Mouse (Mus musculus) hindbrain, embryonic 14.5 days (tissue): ENCODE data around the gene Galntl5. TPM values are rescaled to one million over a fixed set of nuclear protein-coding genes. Genes with fewer than 3 reads are reported as not detected.

ENCODE experiments used
- ATAC-seq: fragments of 200-750 bp; cut with Nextera tagmentation; 2 replicates; pipeline ENCODE4 v1.8.0; 2017; ENCODE audit warnings: moderate number of reproducible peaks, mild to moderate bottlenecking, moderate TSS enrichment, moderate library complexity; ENCODE audit not compliant: low FRiP score
- DNase-seq: peaks from one replicate; pipeline ENCODE4 v3.0.0-alpha.2; 2015; ENCODE audit warnings: low spot score
- H3K27ac ChIP-seq: fragments of 300-500 bp; sonication (generic); 2 replicates; pipeline ENCODE4 v1.5.1; 2014; ENCODE audit warnings: mild to moderate bottlenecking, moderate library complexity
- H3K27me3 ChIP-seq: fragments of 300-500 bp; sonication (generic); 2 replicates; pipeline ENCODE4 v1.6.1; 2014; ENCODE audit warnings: mild to moderate bottlenecking, low read length, mixed read lengths; ENCODE audit not compliant: control insufficient read depth, insufficient read depth
- H3K36me3 ChIP-seq: fragments of 300-500 bp; sonication (generic); replicated peaks from 2 replicates; pipeline ENCODE4 v1.6.1; 2014; ENCODE audit not compliant: control insufficient read depth, insufficient read depth
- H3K4me1 ChIP-seq: fragments of 300-500 bp; sonication (generic); replicated peaks from 2 replicates; pipeline ENCODE4 v1.6.1; 2014; ENCODE audit warnings: antibody characterized with exemption, low read length, mixed read lengths; ENCODE audit not compliant: control insufficient read depth, insufficient read depth
- H3K4me2 ChIP-seq: fragments of 300-500 bp; sonication (generic); replicated peaks from 2 replicates; pipeline ENCODE4 v1.6.1; 2014; ENCODE audit warnings: mild to moderate bottlenecking, moderate library complexity
- H3K4me3 ChIP-seq: fragments of 300-500 bp; sonication (generic); replicated peaks from 2 replicates; pipeline ENCODE4 v1.5.1; 2014; ENCODE audit warnings: mild to moderate bottlenecking, low read length
- H3K9ac ChIP-seq: fragments of 300-500 bp; sonication (generic); 2 replicates; pipeline ENCODE4 v1.6.1; 2014
- H3K9me3 ChIP-seq: fragments of 300-500 bp; sonication (generic); 2 replicates; pipeline ENCODE4 v1.6.1; 2016; ENCODE audit warnings: low read length; ENCODE audit not compliant: control insufficient read depth
- WGBS: fragments of 180-500 bp; shearing (Covaris S2); extraction: QIAGEN DNeasy Blood & Tissue Kit; methylation state at CpG from one replicate; pipeline ENCODE4 v1.1.7; 2014; 5-methylcytosine and 5-hydroxymethylcytosine counted together
- polyA plus RNA-seq: library from polyadenylated mRNA; unstranded; fragments of >200 nt; fragmentation: Nextera tagmentation; extraction: Ambion mirVana; gene quantifications from 2 replicates; pipeline ENCODE4 v1.2.1, GENCODE M21; 2014

Galntl5 gene
- polyA plus RNA-seq = not detected in 2 replicates

DNA sequence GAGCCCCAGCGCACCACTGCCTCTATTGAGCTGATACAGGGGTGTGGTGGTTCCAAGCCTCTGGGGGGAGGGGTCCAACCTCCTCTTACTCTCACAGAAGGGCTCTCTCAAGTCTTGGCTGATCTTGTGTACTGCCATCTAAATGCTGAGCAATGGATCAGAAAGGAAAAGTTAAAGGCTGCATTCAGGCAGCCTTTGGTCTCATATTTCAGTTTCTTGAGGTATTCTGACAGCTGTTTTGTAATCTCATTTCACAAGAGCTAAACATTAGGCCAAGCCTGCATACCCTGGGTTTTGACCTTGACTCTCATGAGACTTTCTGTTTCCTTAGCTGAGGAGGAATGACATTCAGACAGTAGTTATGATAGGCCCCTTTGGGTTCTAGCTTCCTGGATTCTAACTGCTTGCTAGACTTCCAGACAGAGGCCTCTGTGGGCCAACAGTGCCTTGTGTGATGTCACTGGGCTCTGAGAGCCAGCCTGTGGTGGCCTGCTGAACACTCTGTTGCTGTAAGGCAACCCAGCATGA is at the start of gene Galntl5:
Galntl5 (plus strand) TSS at position 457 of the 528 bp plus-strand sequence.
- no peak within 1 kb of the TSS for H3K27ac ChIP-seq
- no peak for ATAC-seq
- 96% methylated on average over 1 of the region's 1 CpGs for WGBS
- H3K4me1 ChIP-seq = no peaks in the 10 kb centered on the region
- H3K4me2 ChIP-seq = no peak within 1 kb of the TSS
- no peak within 1 kb of the TSS for H3K9ac ChIP-seq
- H3K36me3 ChIP-seq = no peaks in the 10 kb centered on the region
- no peak for DNase-seq
- no peaks in the 10 kb centered on the region for H3K27me3 ChIP-seq
- no peaks in the 10 kb centered on the region for H3K9me3 ChIP-seq
- H3K4me3 ChIP-seq = no peak within 1 kb of the TSS

DNA sequence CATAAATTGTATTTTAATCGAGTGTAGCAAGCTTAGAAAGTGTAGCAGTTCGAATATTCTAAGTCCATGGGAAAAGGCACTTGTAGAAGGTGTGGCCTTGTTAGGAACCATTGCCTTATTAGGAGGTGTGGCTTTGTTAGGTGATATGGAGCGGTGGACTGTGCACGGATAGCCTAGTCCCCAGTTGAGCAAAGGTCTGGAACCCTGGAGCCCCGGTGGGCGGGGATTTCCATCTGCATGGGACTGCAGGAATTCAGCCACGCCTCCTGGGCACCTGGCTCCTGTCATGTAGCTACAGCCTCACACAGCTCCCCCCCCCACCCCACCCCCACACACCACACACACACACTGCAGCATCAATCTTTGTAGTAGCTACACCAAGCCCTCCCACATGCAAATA is 34.6 kb upstream of the Galntl5 start:
- Histone ChIP-seq H3K9ac (no peak overlapping the region), H3K27ac (no peak overlapping the region), H3K4me3 (no peak overlapping the region), H3K9me3 (0 out of 2 replicates have a peak, but pooled peaks cover 6% of the 10 kb centered on the region), H3K36me3 (no peaks in the 10 kb centered on the region), H3K4me2 (no peak overlapping the region), H3K27me3 (no peaks in the 10 kb centered on the region), H3K4me1 (no peaks in the 10 kb centered on the region)
- 82% methylated on average over 7 of the region's 7 CpGs for WGBS
- DNase-seq (no peak), ATAC-seq (no peak)

DNA sequence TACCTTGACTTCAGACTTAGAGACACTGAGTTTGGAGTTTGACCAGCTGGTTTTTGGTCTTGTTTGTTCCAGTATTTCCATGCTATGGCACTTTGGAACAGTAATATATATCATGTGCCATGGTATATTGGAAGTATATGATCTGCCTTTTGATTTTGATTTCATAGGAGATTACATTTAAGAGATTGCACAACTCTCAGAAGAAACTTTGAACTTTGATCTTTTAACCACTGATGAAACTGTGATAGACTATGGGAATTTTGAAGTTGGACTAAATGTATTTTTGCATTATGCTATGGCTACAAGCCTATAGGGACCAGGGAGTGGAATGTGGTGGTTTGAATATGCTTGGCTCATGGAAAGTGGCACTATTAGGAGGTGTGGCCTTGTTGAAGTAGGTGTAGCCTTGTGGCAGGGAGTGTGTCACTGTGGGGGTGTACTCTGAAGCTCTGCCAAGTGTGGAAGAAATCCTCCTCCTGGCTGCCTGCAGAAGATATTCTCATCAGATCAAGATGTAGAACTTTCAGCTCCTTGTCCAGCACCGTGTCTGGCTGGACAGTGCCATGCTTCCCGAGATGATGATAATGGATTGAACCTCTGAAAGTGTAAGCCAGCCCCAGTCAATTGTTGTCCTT is 31.8 kb upstream of the Galntl5 start:
- no peak for DNase-seq
- WGBS = 87% methylated on average over 2 of the region's 2 CpGs
- H3K27me3 ChIP-seq = no peaks in the 10 kb centered on the region

DNA sequence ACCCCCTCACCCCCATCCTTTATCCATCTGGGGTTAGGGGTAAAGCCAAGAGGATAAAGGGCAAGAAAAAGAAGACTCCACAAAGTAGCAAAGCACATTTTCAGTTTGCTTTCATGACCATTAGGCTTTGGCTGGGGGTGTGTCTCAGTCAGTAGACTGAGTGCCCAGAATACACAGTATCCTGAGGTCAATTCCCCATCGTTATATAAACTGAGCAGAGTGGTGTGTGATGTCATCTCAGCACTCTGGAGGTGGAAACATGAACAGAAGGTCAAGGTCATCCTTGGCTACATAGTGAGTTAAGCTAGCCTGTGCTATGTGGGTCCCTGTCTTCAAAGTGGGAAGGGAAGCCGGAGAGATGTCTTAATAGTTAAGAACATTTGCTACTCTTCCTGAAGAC is 27.8 kb upstream of the Galntl5 start:
- Histone ChIP-seq H3K4me1 (no peaks in the 10 kb centered on the region), H3K27ac (no peak overlapping the region)

More for the DNA sequence above, 31.8 kb upstream of the Galntl5 start:
- H3K36me3 ChIP-seq = no peaks in the 10 kb centered on the region
- H3K9ac ChIP-seq = no peak overlapping the region
- no peak for ATAC-seq
- no peaks in the 10 kb centered on the region for H3K4me1 ChIP-seq
- no peak overlapping the region for H3K4me2 ChIP-seq
- no peak overlapping the region for H3K4me3 ChIP-seq
- H3K27ac ChIP-seq = no peak overlapping the region
- 0 out of 2 replicates have a peak, but pooled peaks cover 6% of the 10 kb centered on the region for H3K9me3 ChIP-seq

DNA sequence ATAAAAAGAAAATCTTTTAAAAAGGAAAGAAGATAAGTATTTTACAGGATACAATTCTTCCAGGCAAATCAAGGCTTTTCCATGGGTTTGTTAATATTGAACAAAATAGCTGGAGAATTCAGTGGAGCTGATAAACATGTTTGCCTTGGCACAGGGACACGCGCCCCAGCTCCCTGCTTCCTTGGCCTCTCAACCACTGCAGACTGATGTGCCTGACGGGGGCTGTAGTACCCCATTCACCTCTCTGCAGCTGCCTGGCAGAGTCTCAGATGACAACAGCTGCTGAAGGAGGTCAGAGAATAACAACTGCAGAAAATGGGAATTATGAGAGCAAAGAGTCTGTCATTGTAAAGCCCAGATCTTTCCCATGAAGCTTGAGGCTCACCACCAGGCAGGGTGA is 27.3 kb upstream of the Galntl5 start:
- Histone ChIP-seq H3K27ac (no peak overlapping the region), H3K4me1 (no peaks in the 10 kb centered on the region), H3K4me3 (no peak overlapping the region), H3K36me3 (no peaks in the 10 kb centered on the region), H3K4me2 (no peak overlapping the region), H3K9me3 (no peaks in the 10 kb centered on the region), H3K9ac (no peak overlapping the region), H3K27me3 (no peaks in the 10 kb centered on the region)
- WGBS = 61% methylated on average over 3 of the region's 3 CpGs
- ATAC-seq (no peak), DNase-seq (no peak)

More for the DNA sequence above, 27.8 kb upstream of the Galntl5 start:
- Histone ChIP-seq H3K9ac (no peak overlapping the region), H3K9me3 (no peaks in the 10 kb centered on the region), H3K27me3 (no peaks in the 10 kb centered on the region), H3K36me3 (no peaks in the 10 kb centered on the region), H3K4me2 (no peak overlapping the region), H3K4me3 (no peak overlapping the region)
- no peak for ATAC-seq
- 92% methylated on average over 2 of the region's 2 CpGs for WGBS
- no peak for DNase-seq

DNA sequence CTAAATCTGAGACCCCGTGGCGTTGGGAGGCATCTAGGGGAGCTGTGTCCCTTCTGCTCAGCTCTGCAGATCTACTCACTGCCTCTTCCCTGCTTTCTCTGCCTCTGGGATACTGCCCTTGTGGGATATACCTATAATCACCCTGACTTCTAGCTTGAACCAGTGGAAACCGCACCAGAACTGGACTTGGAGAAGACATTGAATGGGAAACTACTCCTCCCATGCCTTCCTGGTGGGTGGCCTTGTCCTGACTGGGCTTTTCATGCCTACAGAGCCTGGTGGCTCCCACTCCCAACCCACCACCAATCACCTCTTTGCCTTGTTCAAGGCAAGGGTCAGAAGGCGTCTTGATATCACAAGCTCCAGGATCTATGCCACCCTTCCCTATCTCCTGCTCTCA is 26.4 kb upstream of the Galntl5 start:
- no peak overlapping the region for H3K4me2 ChIP-seq
- WGBS = 86% methylated on average over 4 of the region's 4 CpGs
- H3K9me3 ChIP-seq = no peaks in the 10 kb centered on the region
- DNase-seq = no peak
- H3K36me3 ChIP-seq = no peaks in the 10 kb centered on the region
- H3K9ac ChIP-seq = no peak overlapping the region
- H3K27me3 ChIP-seq = no peaks in the 10 kb centered on the region
- H3K4me3 ChIP-seq = no peak overlapping the region
- H3K27ac ChIP-seq = no peak overlapping the region
- H3K4me1 ChIP-seq = no peaks in the 10 kb centered on the region
- ATAC-seq = no peak

DNA sequence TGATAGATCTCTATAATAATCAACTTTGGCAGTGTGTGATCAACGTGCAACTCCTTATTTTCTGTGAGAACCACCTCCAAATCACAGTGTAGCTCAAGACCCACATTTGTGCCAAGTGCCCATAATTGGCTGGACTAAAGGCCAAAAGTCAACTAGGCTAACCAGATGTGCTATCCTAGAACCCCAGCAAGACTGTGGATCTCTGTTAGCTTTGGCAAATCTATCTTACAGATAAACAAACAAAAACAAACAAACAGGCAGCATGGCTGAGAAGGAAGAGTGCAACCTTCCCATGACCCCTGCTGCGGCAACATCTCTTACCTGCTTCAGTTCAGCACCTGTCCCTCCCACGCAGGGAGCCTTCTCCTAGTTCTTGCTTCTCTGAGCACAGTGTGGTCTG is 25.9 kb upstream of the Galntl5 start:
- ATAC-seq = no peak
- Histone ChIP-seq H3K27me3 (no peaks in the 10 kb centered on the region), H3K36me3 (no peaks in the 10 kb centered on the region), H3K9me3 (no peaks in the 10 kb centered on the region), H3K27ac (no peak overlapping the region), H3K4me2 (no peak overlapping the region), H3K4me1 (no peaks in the 10 kb centered on the region), H3K9ac (no peak overlapping the region), H3K4me3 (no peak overlapping the region)
- no peak for DNase-seq
- 90% methylated on average over 3 of the region's 3 CpGs for WGBS

DNA sequence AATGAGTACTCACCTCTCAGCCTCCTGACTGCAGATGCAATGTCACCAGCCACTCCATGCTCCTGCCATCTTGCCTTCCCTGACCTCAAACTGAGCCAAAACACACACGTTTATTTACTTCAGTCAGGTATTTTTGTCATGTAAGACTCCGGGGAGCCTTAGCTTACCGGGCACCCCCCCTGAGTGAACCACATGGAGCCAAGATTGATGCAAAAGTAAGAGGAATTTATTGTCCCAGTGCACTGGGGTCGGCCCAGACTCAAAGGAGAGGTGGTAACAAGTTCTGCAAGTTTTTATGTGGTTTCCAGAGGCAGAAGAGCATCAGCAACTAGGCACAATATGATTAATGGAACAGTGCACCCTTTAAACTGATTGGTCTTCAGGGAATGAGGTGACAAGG is 24.1 kb upstream of the Galntl5 start:
- no peak overlapping the region for H3K4me3 ChIP-seq
- ATAC-seq (no peak), DNase-seq (no peak)
- H3K9me3 ChIP-seq = no peaks in the 10 kb centered on the region
- H3K4me1 ChIP-seq = no peaks in the 10 kb centered on the region
- 52% methylated on average over 4 of the region's 4 CpGs for WGBS
- no peak overlapping the region for H3K27ac ChIP-seq
- H3K27me3 ChIP-seq = no peaks in the 10 kb centered on the region
- no peaks in the 10 kb centered on the region for H3K36me3 ChIP-seq
- no peak overlapping the region for H3K9ac ChIP-seq
- no peak overlapping the region for H3K4me2 ChIP-seq

DNA sequence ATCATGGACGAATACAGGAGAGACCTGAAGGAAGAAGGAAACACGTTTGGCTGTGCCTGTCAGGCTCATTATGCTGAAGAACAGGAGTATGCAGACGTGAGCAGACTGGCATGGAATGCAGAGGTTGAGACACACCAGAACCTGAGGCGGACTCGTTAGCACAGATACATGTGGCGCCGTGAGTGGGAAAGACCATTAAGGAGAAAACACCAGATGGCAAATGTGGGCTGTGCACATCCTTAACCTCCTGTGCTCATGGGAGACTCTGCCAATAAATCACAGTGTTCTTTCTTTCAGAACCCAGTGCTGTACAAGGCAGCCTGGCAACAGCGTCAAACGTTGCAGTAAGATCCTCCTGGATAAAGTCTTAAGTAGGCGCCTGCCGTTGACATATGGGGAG is 20.7 kb upstream of the Galntl5 start:
- DNase-seq = peak; percentile 29
- 57% methylated on average over 11 of the region's 11 CpGs for WGBS

More for the DNA sequence above, 20.7 kb upstream of the Galntl5 start:
- H3K4me1 ChIP-seq = no peaks in the 10 kb centered on the region
- H3K27ac ChIP-seq = no peak overlapping the region
- no peaks in the 10 kb centered on the region for H3K36me3 ChIP-seq
- no peak overlapping the region for H3K4me2 ChIP-seq
- H3K4me3 ChIP-seq = no peak overlapping the region
- H3K9ac ChIP-seq = no peak overlapping the region
- H3K9me3 ChIP-seq = no peaks in the 10 kb centered on the region
- no peaks in the 10 kb centered on the region for H3K27me3 ChIP-seq
- ATAC-seq = peak; percentile 64; the same call in 1 of the 2 replicates
